Mouse (Mus musculus): ENCODE measurements around the gene Ncbp3.

The Ncbp3 gene

DNA sequence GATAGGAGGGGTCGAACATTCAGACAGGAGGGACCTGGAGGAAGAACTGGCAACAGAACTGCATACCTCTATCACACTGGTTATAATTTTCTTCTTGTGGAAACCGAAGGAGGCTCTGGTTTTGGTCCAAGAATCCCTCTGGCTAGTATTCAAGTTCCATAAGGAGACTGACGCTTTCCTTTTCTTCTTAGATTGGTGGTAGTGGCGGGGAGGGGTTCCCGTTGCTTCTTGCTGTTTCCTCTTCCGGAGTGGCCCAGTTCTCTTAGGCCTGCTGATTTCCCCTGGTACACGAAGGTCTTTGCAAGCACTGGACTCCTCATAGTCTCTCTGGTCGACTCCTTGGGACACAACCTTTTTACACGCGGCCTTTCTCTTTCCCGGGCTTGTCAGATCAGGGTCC lies 89.5 kb downstream of the Ncbp3 start:
- DNase-seq (ENCODE audit: low read depth, low spot score), result no peak

DNA sequence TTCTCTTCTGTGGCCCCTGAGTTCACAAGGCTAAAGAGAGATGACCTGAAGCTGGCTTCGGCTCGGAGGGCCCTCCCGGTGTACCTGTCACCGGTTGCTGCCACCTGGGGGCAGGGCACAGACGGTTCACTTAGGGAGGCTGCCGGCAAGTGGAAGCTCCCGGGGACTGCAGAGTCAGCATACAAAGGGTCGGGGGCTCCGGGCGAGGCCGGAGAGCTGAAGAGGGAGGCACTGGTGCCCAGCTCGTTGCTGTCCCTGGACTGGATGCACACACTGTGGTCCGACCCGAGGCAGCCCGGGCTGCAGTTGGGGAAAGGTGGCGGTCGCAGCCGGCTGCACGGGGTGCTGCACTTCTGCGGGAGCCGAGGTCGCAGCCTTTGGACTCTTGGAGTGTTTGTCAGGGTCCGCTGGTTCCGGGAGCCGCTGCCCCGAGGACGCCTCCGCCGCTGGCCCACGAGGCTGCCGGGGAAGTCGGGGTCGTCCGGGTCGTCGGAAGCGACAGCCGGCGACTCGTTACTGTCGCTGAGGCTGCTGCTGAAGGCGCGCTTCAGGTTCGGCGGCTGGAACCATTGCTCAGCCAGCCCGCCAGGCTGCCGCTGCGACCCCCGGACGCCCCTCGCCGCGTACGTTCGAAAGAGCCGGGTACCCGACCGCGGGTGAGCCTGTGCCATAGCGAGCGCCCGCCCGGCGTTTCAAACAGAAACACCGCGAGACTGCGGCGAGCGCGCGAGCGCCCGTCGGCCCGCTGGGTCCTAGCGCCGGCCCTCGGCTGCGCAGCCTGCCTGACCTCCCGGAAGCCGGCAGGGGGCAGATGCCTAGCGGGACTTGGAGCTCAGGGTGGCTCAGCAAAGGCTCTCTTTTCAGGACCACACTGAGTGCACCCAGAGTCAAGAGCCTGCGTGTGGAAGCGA lies 90.3 kb downstream of the Ncbp3 start, which contains the start of gene Haspin:
Gene Haspin (minus strand): TSS at position 704 of the 911 bp plus-strand sequence.
- peak; percentile 94 for DNase-seq (ENCODE audit: low read depth, low spot score)
